Mouse (Mus musculus): ENCODE measurements at regions not wholly inside any gene's neighbourhood (a gene's known extent, or its start where the extent isn't known, plus 50 kb on each side); places are given as distances from the start of the nearest gene placed in this dataset.

GRCm38 (mm10) chr7:115378836-115379235 is 635.3 kb downstream of the Insc start:
- DNase-seq (ENCODE audit: low read depth, low spot score) = no peak

DNA sequence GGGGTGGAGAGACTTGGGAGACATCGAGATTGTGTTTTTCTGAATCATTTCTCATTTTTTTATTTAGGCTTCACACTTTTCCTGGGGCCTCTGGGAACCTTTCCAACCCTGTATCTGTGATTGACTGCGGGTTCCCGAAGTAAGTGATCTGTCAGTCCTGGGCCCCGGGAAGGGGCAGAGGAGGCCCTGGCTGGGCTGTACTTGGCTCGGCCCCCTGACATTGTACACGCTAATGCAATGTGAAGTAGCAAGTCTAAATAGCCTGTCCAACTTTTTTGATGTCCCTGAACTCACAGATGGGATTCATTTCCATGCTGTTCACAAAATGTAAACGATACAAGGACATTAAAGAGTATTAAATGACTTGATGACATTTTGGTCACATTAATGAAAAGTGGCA is 636.1 kb downstream of the Insc start:
- no peak for DNase-seq (ENCODE audit: low read depth, low spot score)

GRCm38 (mm10) chr7:115380989-115381610 is 637.6 kb downstream of the Insc start:
- no peak for DNase-seq (ENCODE audit: low read depth, low spot score)

GRCm38 (mm10) chr7:115382876-115383275 is 639.4 kb downstream of the Insc start:
- peak; percentile 5 for DNase-seq (ENCODE audit: low read depth, low spot score)

DNA sequence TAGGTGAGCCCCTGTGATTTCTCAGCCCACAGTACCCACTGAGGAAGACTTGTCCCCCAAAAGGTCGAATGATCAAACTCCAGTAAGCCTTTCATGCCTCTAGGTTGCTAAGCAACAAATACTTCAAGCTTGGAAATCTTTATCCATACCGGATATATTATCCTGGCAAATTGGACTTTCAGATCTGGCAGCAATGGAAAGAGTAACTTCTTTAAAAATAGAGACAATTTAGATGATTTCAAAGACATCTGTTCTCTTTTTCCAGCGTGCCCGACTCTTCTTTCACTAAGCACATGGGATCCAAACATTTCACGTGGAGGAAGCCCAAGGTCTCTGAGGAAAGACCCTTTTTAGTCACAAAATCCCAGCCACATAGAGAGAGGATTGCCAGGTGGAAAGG is 645.4 kb downstream of the Insc start:
- DNase-seq (ENCODE audit: low read depth, low spot score) = no peak

GRCm38 (mm10) chr7:115392520-115392919 is 646.1 kb downstream of the Sox6 start:
- no peak for DNase-seq (ENCODE audit: low read depth, low spot score)

GRCm38 (mm10) chr7:115398202-115398601 is 640.4 kb downstream of the Sox6 start:
- DNase-seq (ENCODE audit: low read depth, low spot score) = no peak

DNA sequence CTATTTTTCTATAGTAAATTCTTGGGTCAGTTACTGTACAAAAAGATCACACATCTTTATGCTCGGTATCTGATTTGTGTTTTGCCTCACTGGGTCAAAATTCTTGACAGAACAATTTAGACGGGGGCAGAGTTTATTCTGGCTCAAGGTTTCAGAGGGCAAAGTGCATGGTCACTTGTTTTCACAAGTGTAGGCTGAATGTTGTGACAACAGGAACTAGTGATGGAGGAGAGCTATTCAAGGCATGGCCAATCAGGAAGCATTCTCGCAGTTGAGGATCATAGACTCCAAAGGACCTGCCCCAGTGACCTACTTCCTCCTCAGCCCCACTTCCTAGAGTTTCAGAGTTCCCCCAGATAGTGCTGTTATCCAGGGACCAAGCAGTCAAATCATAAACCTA is 639.1 kb downstream of the Sox6 start:
- no peak for DNase-seq (ENCODE audit: low read depth, low spot score)

GRCm38 (mm10) chr7:115407889-115408288 is 630.7 kb downstream of the Sox6 start:
- DNase-seq (ENCODE audit: low read depth, low spot score) = no peak

GRCm38 (mm10) chr7:115408915-115409314 is 629.7 kb downstream of the Sox6 start:
- DNase-seq (ENCODE audit: low read depth, low spot score) = peak; percentile 20

- no peak for DNase-seq (ENCODE audit: low read depth, low spot score)
Measured at GRCm38 (mm10) chr7:115410501-115411230, 627.9 kb downstream of the Sox6 start.

GRCm38 (mm10) chr7:115411456-115411855 is 627.1 kb downstream of the Sox6 start:
- DNase-seq (ENCODE audit: low read depth, low spot score) = no peak

DNA sequence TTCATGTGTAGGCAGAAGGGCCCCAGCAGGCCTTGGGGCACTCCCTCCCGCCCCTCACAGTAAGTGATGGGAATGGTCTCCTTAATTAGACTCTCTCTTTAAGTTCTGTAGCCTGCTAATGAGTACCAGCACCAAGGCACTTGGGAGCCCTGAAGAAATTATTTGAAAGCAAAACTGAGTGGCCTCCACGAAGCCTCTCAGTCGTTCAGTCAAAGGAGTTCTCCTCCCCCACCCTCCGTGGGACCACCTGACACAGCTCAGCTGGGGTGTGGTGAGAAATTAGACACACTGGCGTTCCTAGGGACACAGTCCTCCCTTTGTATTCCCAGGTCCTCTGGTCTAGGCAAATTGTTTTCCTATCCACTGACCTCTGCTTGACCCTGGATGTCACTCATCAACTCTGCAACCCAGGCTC is 623.4 kb downstream of the Sox6 start:
- peak; percentile 41 for DNase-seq (ENCODE audit: low read depth, low spot score)
